Mouse (Mus musculus) brain, embryonic 14.5 days (tissue): ENCODE measurements around the gene Tnfrsf13b.

Experiments used
- CTCF ChIP-seq: fragments of 200-500 bp; IDR thresholded peaks from 2 replicates; pipeline ENCODE4 v1.5.1; 2012; ENCODE audit warnings: inconsistent platforms, mild to moderate bottlenecking, moderate library complexity, borderline replicate concordance; ENCODE audit not compliant: insufficient read depth, insufficient read length; ENCODE audit errors: extremely low read depth
- POLR2A ChIP-seq: fragments of 200-500 bp; IDR thresholded peaks from 2 replicates; pipeline ENCODE4 v1.6.1; 2012; ENCODE audit warnings: mild to moderate bottlenecking, inconsistent platforms, borderline replicate concordance; ENCODE audit not compliant: poor library complexity, insufficient read depth, insufficient read length, severe bottlenecking; ENCODE audit errors: extremely low read depth

DNA sequence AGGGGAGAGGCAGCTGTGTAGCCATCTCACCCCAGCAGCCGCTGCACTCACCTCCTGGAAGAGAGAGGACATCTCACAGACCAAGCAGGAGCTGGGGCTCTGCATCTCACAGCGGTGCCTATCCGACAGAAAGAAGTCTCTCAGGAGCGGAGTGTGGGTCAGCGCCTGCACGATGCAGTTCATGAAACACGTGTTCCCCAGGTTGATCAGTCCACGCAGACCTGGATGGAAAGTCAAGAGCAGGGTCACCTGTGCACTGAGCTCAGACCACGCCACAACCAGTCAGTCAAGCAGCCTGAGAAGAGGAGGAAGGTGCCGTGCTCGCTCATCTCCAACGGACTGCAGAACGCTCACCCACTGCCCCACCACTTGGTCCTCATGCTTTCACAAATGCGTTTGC is 36.2 kb downstream of the Tnfrsf13b start:
- TF ChIP-seq CTCF (no peak), POLR2A (no peak)
